In genomic region chr19:46991145-46991544, GRCm38 (mm10) we compare ENCODE assay signal across 9 mouse cellular contexts. TPM values are rescaled to one million over a fixed set of nuclear protein-coding genes. Genes with fewer than 3 reads are reported as not detected.
A peak's percentile ranks its signal among the peaks of the same experiment; 100 is the strongest.
DNase-seq lines count a peak whose midpoint lies in the region; ATAC-seq and TF ChIP-seq lines count a peak whose summit lies in the region.
"Had no signal": no experiment of that assay in that cellular context is flagged by ENCODE, and none has a peak within 500 bp of the region (broad histone marks: within the 10 kb centered on the region; RNA-seq: fewer than 3 reads in every experiment).

No protein-coding gene starts in this region.

- H3K9me3 ChIP-seq in kidney, embryonic 16.5 days (ENCODE audit: low read length), result no peaks in the 10 kb centered on the region
- H3K9me3 ChIP-seq in midbrain, postnatal 0 days (ENCODE audit: low read length), result no peaks in the 10 kb centered on the region
- H3K9me3 ChIP-seq: embryonic facial prominence, embryonic 12.5 days had no signal

- no peak for ATAC-seq in kidney, embryonic 16.5 days (ENCODE audit: low FRiP score, low TSS enrichment)
- no peak for ATAC-seq in midbrain, postnatal 0 days (ENCODE audit: low FRiP score)

- H3K4me1 ChIP-seq in kidney, adult 2 months (ENCODE audit: control insufficient read depth, insufficient read depth, low read length), result peaks cover 17% of the 10 kb centered on the region
- peaks cover 34% of the 10 kb centered on the region for H3K4me1 ChIP-seq in kidney, embryonic 16.5 days (ENCODE audit: insufficient read depth, low read length)
- no peaks in the 10 kb centered on the region for H3K4me1 ChIP-seq in midbrain, postnatal 0 days (ENCODE audit: insufficient read depth, low read length)

- no peak overlapping the region for H3K4me2 ChIP-seq in kidney, embryonic 16.5 days (replicated peaks; ENCODE audit: low read depth, low read length)
- H3K4me2 ChIP-seq in midbrain, postnatal 0 days (ENCODE audit: low read depth, low read length, poor library complexity, severe bottlenecking), result no peak overlapping the region
- H3K4me2 ChIP-seq: embryonic facial prominence, embryonic 12.5 days had no signal

- no peaks in the 10 kb centered on the region for H3K36me3 ChIP-seq in kidney, adult 2 months (ENCODE audit: control insufficient read depth, insufficient read depth, low read length)
- H3K36me3 ChIP-seq in kidney, embryonic 16.5 days (ENCODE audit: insufficient read depth, low read length), result no peaks in the 10 kb centered on the region
- no peaks in the 10 kb centered on the region for H3K36me3 ChIP-seq in midbrain, postnatal 0 days (ENCODE audit: insufficient read depth, low read length)
- H3K36me3 ChIP-seq: embryonic facial prominence, embryonic 12.5 days had no signal

- peak; percentile 97 for TF ChIP-seq CTCF in kidney, adult 2 months (conservative IDR thresholded peaks at IDR 0.05; ENCODE audit: insufficient read depth, insufficient read length, low read depth, low read length)
- peak; percentile 97 for TF ChIP-seq CTCF in midbrain, postnatal 0 days (IDR thresholded peaks at IDR 0.05)

- no peak overlapping the region for H3K4me3 ChIP-seq in kidney, adult 2 months (ENCODE audit: insufficient read depth, low read depth, low read length)
- H3K4me3 ChIP-seq in kidney, embryonic 16.5 days (ENCODE audit: low read length), result no peak overlapping the region
- H3K4me3 ChIP-seq in midbrain, postnatal 0 days (ENCODE audit: low read depth, low read length), result no peak overlapping the region
- H3K4me3 ChIP-seq: embryonic facial prominence, embryonic 12.5 days had no signal

- TF ChIP-seq POLR2A in kidney, adult 2 months (IDR thresholded peaks at IDR 0.05; ENCODE audit: low read depth, low read length), result no peak

- no peaks in the 10 kb centered on the region for H3K27me3 ChIP-seq in kidney, adult 2 months (replicated peaks; ENCODE audit: control insufficient read depth, insufficient read depth, low read length)
- H3K27me3 ChIP-seq in kidney, embryonic 16.5 days (ENCODE audit: insufficient read depth, low read length), result no peaks in the 10 kb centered on the region; the same call in 1 of the 2 replicates
- no peaks in the 10 kb centered on the region for H3K27me3 ChIP-seq in midbrain, postnatal 0 days (ENCODE audit: insufficient read depth, low read length)
- H3K27me3 ChIP-seq: embryonic facial prominence, embryonic 12.5 days had no signal

- DNase-seq in kidney, adult 2 months, result peak; percentile 89
- DNase-seq in c-Kit-negative CD71-positive TER-119-positive erythroid progenitor cells, embryonic 14.5 days (ENCODE audit: low read depth, low spot score), result peak; percentile 80
- peak; percentile 44 for DNase-seq in fibroblast of lung, adult 2 months (ENCODE audit: low read depth)
- peak; percentile 89 to 94 for DNase-seq in heart, postnatal 36 days
- DNase-seq in left cerebral cortex, postnatal 10 days (ENCODE audit: extremely low spot score in 1 of 2, low spot score in 2 of 2), result peak; percentile 77 to 79
- peak; percentile 89 for DNase-seq in midbrain, postnatal 0 days (ENCODE audit: low spot score)
- DNase-seq in spleen, postnatal 4 days (ENCODE audit: low spot score in 2 of 2), result peak; percentile 88 to 97

- 5% methylated on average over 5 of the region's 5 CpGs for WGBS in kidney, adult 2 months
- WGBS in kidney, embryonic 16.5 days, result 6% methylated on average over 5 of the region's 5 CpGs
- 13% methylated on average over 5 of the region's 5 CpGs for whole genome bisulfite sequencing in midbrain, postnatal 0 days

- no peak overlapping the region for H3K27ac ChIP-seq in kidney, adult 2 months (ENCODE audit: insufficient read depth, low read depth, low read length)
- H3K27ac ChIP-seq in kidney, embryonic 16.5 days (ENCODE audit: low read length), result no peak overlapping the region
- H3K27ac ChIP-seq in midbrain, postnatal 0 days (ENCODE audit: low read depth, low read length), result no peak overlapping the region
- H3K27ac ChIP-seq: embryonic facial prominence, embryonic 12.5 days had no signal

- intact Hi-C loops in heart, postnatal 36 days (cut with DNase I), result loop anchor here (1.0 to 5.0 kb wide), 3 partner anchors 115 to 319 kb away; partner anchors contain the start of genes Cnnm2 and Cyp17a1
- intact Hi-C loops in left cerebral cortex, postnatal 10 days (cut with DNase I), result loop anchor here (2.0 kb wide), 1 partner anchor 114 kb away; no protein-coding TSS in a partner anchor

- H3K9ac ChIP-seq in kidney, embryonic 16.5 days (replicated peaks; ENCODE audit: low read length), result no peak overlapping the region
- H3K9ac ChIP-seq in midbrain, postnatal 0 days (replicated peaks; ENCODE audit: low read length, poor library complexity, severe bottlenecking), result no peak overlapping the region
- H3K9ac ChIP-seq: embryonic facial prominence, embryonic 12.5 days had no signal

RNA-seq across cellular contexts. Expression of gene Ina, which starts 23.4 kb away (rescaled TPM):
- 0.11 and 0.31 TPM in 2 replicates for polyA plus RNA-seq in kidney, adult 2 months (2012; rRNA removed)
- 0.71 and 2.1 TPM in 2 replicates for polyA plus RNA-seq in kidney, embryonic 16.5 days (2015; fragmentation: Nextera tagmentation; extraction: Ambion mirVana)
- not detected for total RNA-seq in heart, postnatal 36 days (2021)
- total RNA-seq in left cerebral cortex, postnatal 10 days (2021), result 100 to 1,000 TPM; 180 to 190 TPM
- total RNA-seq in midbrain, postnatal 0 days (2014; rRNA removed), result 229 and 248 TPM in 2 replicates
- polyA plus RNA-seq in midbrain, postnatal 0 days (2015; fragmentation: Nextera tagmentation; extraction: Ambion mirVana), result 294 and 310 TPM in 2 replicates

RNA-seq across cellular contexts. Expression of gene Nt5c2, which starts 23.8 kb away (rescaled TPM):
- 32.2 and 36.3 TPM in 2 replicates for polyA plus RNA-seq in kidney, adult 2 months (2012; rRNA removed)
- 77.5 and 89.4 TPM in 2 replicates for polyA plus RNA-seq in kidney, embryonic 16.5 days (2015; fragmentation: Nextera tagmentation; extraction: Ambion mirVana)
- 10 to 100 TPM; 59.6 to 61.2 TPM for total RNA-seq in heart, postnatal 36 days (2021)
- 10 to 100 TPM; 76.4 to 87.4 TPM for total RNA-seq in left cerebral cortex, postnatal 10 days (2021)
- total RNA-seq in midbrain, postnatal 0 days (2014; rRNA removed), result 64.1 and 68.1 TPM in 2 replicates
- 81.8 and 83.0 TPM in 2 replicates for polyA plus RNA-seq in midbrain, postnatal 0 days (2015; fragmentation: Nextera tagmentation; extraction: Ambion mirVana)

RNA-seq across cellular contexts. Expression of gene Pcgf6, which starts 59.6 kb away (rescaled TPM):
- polyA plus RNA-seq in kidney, adult 2 months (2012; rRNA removed), result 6.0 and 7.7 TPM in 2 replicates
- polyA plus RNA-seq in kidney, embryonic 16.5 days (2015; fragmentation: Nextera tagmentation; extraction: Ambion mirVana), result 20.2 and 25.6 TPM in 2 replicates
- total RNA-seq in heart, postnatal 36 days (2021), result 1 to 10 TPM; 3.0 to 3.4 TPM
- 10 to 100 TPM; 15.7 to 18.0 TPM for total RNA-seq in left cerebral cortex, postnatal 10 days (2021)
- 26.3 and 29.2 TPM in 2 replicates for total RNA-seq in midbrain, postnatal 0 days (2014; rRNA removed)
- 21.8 and 23.6 TPM in 2 replicates for polyA plus RNA-seq in midbrain, postnatal 0 days (2015; fragmentation: Nextera tagmentation; extraction: Ambion mirVana)

Comparison
In these comparisons a context has a peak if more than half of its experiments do, and no peak if none do; other contexts are left out.
1. RNA of gene Ina, which starts 23.4 kb away (total RNA-seq): 229 to 248 TPM in midbrain, postnatal 0 days and 180 to 190 TPM in left cerebral cortex, postnatal 10 days; not detected in heart, postnatal 36 days; every median in the first group is over 100 times any median in the second.
2. Peak in every context shown above with its lines, with median percentiles within 50 percentile points of each other: DNase-seq.